Mouse (Mus musculus) limb, embryonic 12.5 days (tissue): ENCODE results near the gene Pkmyt1. TPM values are rescaled to one million over a fixed set of nuclear protein-coding genes. Genes with fewer than 3 reads are reported as not detected.

Source experiments
- ATAC-seq: fragments of 200-750 bp; cut with Nextera tagmentation; 2 replicates; pipeline ENCODE4 v1.8.0; 2017; ENCODE audit warnings: low read depth, moderate TSS enrichment; ENCODE audit not compliant: insufficient number of reproducible peaks, insufficient read depth, low FRiP score, low TSS enrichment
- H3K27ac ChIP-seq: fragments of 300-500 bp; sonication (generic); 2 replicates; pipeline ENCODE4 v1.5.1; 2016; ENCODE audit warnings: mild to moderate bottlenecking, moderate library complexity
- H3K27me3 ChIP-seq: fragments of 300-500 bp; sonication (generic); 2 replicates; pipeline ENCODE4 v1.6.1; 2016; ENCODE audit warnings: mild to moderate bottlenecking, moderate library complexity
- H3K36me3 ChIP-seq: fragments of 300-500 bp; sonication (generic); 2 replicates; pipeline ENCODE4 v1.6.1; 2016; ENCODE audit warnings: mild to moderate bottlenecking, moderate library complexity
- H3K4me1 ChIP-seq: fragments of 300-500 bp; sonication (generic); replicated peaks from 2 replicates; pipeline ENCODE4 v1.6.1; 2016
- H3K4me2 ChIP-seq: fragments of 300-500 bp; sonication (generic); 2 replicates; pipeline ENCODE4 v1.6.1; 2016; ENCODE audit warnings: mild to moderate bottlenecking, moderate library complexity
- H3K4me3 ChIP-seq: fragments of 300-500 bp; sonication (generic); replicated peaks from 2 replicates; pipeline ENCODE4 v1.5.1; 2016; ENCODE audit warnings: mild to moderate bottlenecking
- H3K9ac ChIP-seq: fragments of 300-500 bp; sonication (generic); replicated peaks from 2 replicates; pipeline ENCODE4 v1.6.1; 2016; ENCODE audit warnings: mild to moderate bottlenecking, moderate library complexity
- H3K9me3 ChIP-seq: fragments of 300-500 bp; sonication (generic); 2 replicates; pipeline ENCODE4 v1.6.1; 2016; ENCODE audit warnings: mild to moderate bottlenecking, moderate library complexity
- WGBS: fragments of 180-500 bp; shearing (Covaris S2); methylation state at CpG from one replicate; pipeline ENCODE4 v1.1.7; 2016; 5-methylcytosine and 5-hydroxymethylcytosine counted together
- polyA plus RNA-seq: library from polyadenylated mRNA; unstranded; fragments of >200 nt; fragmentation: Nextera tagmentation; extraction: Ambion mirVana; gene quantifications from 2 replicates; pipeline ENCODE4 v1.2.1, GENCODE M21; 2016

Gene Pkmyt1
- polyA plus RNA-seq, 1 experiment from 2014 or later: 49.1 TPM

GRCm38 (mm10) chr17:23741359-23742209, 15.4 kb downstream of the Pkmyt1 start:
- no peaks in the 10 kb centered on the region for H3K9me3 ChIP-seq
- H3K4me2 ChIP-seq: peak overlapping the region; percentile 68
- no peak overlapping the region for H3K9ac ChIP-seq
- H3K27ac ChIP-seq: no peak overlapping the region
- H3K4me3 ChIP-seq: peak overlapping the region; percentile 30
- peaks cover 98% of the 10 kb centered on the region for H3K27me3 ChIP-seq
- peaks cover 45% of the 10 kb centered on the region for H3K4me1 ChIP-seq
- no peak for ATAC-seq
- 45% methylated on average over 38 of the region's 38 CpGs for WGBS
- H3K36me3 ChIP-seq: peaks cover under 1% of the 10 kb centered on the region; the same call in 1 of the 2 replicates

- peaks cover 49% of the 10 kb centered on the region for H3K4me1 ChIP-seq
- no peak overlapping the region for H3K27ac ChIP-seq
- peaks cover 99% of the 10 kb centered on the region for H3K27me3 ChIP-seq
- peak overlapping the region; percentile 34; the same call in 1 of the 2 replicates for H3K9ac ChIP-seq
- H3K36me3 ChIP-seq: no peaks in the 10 kb centered on the region
- no peaks in the 10 kb centered on the region for H3K9me3 ChIP-seq
- H3K4me3 ChIP-seq: peak overlapping the region; percentile 30
- 9% methylated on average over 44 of the region's 44 CpGs for WGBS
- ATAC-seq: no peak
- peak overlapping the region; percentile 68 for H3K4me2 ChIP-seq
Observed at GRCm38 (mm10) chr17:23742210-23742793, 16.2 kb downstream of the Pkmyt1 start.

- no peak overlapping the region; the same call in 1 of the 2 replicates for H3K9ac ChIP-seq
- peak overlapping the region; percentile 68 for H3K4me2 ChIP-seq
- peaks cover 99% of the 10 kb centered on the region for H3K27me3 ChIP-seq
- peak overlapping the region; percentile 30; the same call in 1 of the 2 replicates for H3K4me3 ChIP-seq
- H3K27ac ChIP-seq: no peak overlapping the region
- no peaks in the 10 kb centered on the region for H3K9me3 ChIP-seq
- no peak for ATAC-seq
- WGBS: 64% methylated on average over 12 of the region's 12 CpGs
- H3K4me1 ChIP-seq: peaks cover 49% of the 10 kb centered on the region
- no peaks in the 10 kb centered on the region for H3K36me3 ChIP-seq
Observed at GRCm38 (mm10) chr17:23742941-23743340, 16.8 kb downstream of the Pkmyt1 start.

- Histone ChIP-seq H3K36me3 (no peaks in the 10 kb centered on the region), H3K9ac (0 out of 2 replicates have a peak overlapping the region, but pooled peaks have one; percentile 19), H3K27ac (no peak overlapping the region), H3K4me1 (peaks cover 48% of the 10 kb centered on the region), H3K9me3 (no peaks in the 10 kb centered on the region), H3K27me3 (peaks cover 96% of the 10 kb centered on the region), H3K4me3 (peak overlapping the region; percentile 35), H3K4me2 (peak overlapping the region; percentile 68)
- WGBS: 18% methylated on average over 8 of the region's 8 CpGs
- no peak for ATAC-seq
Observed at GRCm38 (mm10) chr17:23744076-23744475, 17.9 kb downstream of the Pkmyt1 start.

- Histone ChIP-seq H3K27ac (no peak overlapping the region), H3K9me3 (no peaks in the 10 kb centered on the region), H3K4me3 (peak overlapping the region; percentile 35), H3K4me2 (peak overlapping the region; percentile 68), H3K4me1 (peaks cover 47% of the 10 kb centered on the region), H3K27me3 (peaks cover 91% of the 10 kb centered on the region), H3K9ac (peak overlapping the region; percentile 19; the same call in 1 of the 2 replicates), H3K36me3 (no peaks in the 10 kb centered on the region)
- no peak for ATAC-seq
- WGBS: 4% methylated on average over 14 of the region's 14 CpGs
Observed at GRCm38 (mm10) chr17:23744651-23745050, 18.5 kb downstream of the Pkmyt1 start.

GRCm38 (mm10) chr17:23745301-23746251, 19.4 kb downstream of the Pkmyt1 start, which contains the start of gene Kremen2:
Gene Kremen2, minus strand, starts transcription at chr17:23745833.
- no peak within 1 kb of the TSS for H3K27ac ChIP-seq
- H3K27me3 ChIP-seq: peaks cover 82% of the 10 kb centered on the region
- peak within 1 kb of the TSS; percentile 35 for H3K4me3 ChIP-seq
- under 1% methylated on average over 43 of the region's 45 CpGs for WGBS
- H3K36me3 ChIP-seq: peaks cover under 1% of the 10 kb centered on the region; the same call in 1 of the 2 replicates
- H3K4me2 ChIP-seq: peak within 1 kb of the TSS; percentile 68
- no peak for ATAC-seq
- no peaks in the 10 kb centered on the region for H3K9me3 ChIP-seq
- peaks cover 41% of the 10 kb centered on the region for H3K4me1 ChIP-seq
- H3K9ac ChIP-seq: peak within 1 kb of the TSS; percentile 47

- H3K27ac ChIP-seq: no peak overlapping the region
- no peaks in the 10 kb centered on the region for H3K9me3 ChIP-seq
- H3K36me3 ChIP-seq: peaks cover 8% of the 10 kb centered on the region
- 2% methylated on average over 12 of the region's 12 CpGs for WGBS
- no peak for ATAC-seq
- H3K4me2 ChIP-seq: peak overlapping the region; percentile 68
- H3K9ac ChIP-seq: no peak overlapping the region
- peak overlapping the region; percentile 35 for H3K4me3 ChIP-seq
- H3K27me3 ChIP-seq: peaks cover 75% of the 10 kb centered on the region
- H3K4me1 ChIP-seq: peaks cover 37% of the 10 kb centered on the region
Observed at GRCm38 (mm10) chr17:23746311-23746710, 20.2 kb downstream of the Pkmyt1 start.

GRCm38 (mm10) chr17:23746767-23747166, 20.6 kb downstream of the Pkmyt1 start:
- 81% methylated on average over 3 of the region's 3 CpGs for WGBS
- peaks cover 70% of the 10 kb centered on the region for H3K27me3 ChIP-seq
- no peak overlapping the region for H3K27ac ChIP-seq
- H3K9ac ChIP-seq: no peak overlapping the region
- no peak overlapping the region for H3K4me2 ChIP-seq
- H3K4me1 ChIP-seq: peaks cover 37% of the 10 kb centered on the region
- H3K36me3 ChIP-seq: peaks cover 12% of the 10 kb centered on the region
- no peak overlapping the region for H3K4me3 ChIP-seq
- H3K9me3 ChIP-seq: no peaks in the 10 kb centered on the region
- no peak for ATAC-seq

- Histone ChIP-seq H3K9ac (no peak overlapping the region), H3K9me3 (no peaks in the 10 kb centered on the region), H3K27me3 (peaks cover 63% of the 10 kb centered on the region), H3K4me2 (no peak overlapping the region), H3K4me1 (peaks cover 33% of the 10 kb centered on the region), H3K27ac (no peak overlapping the region), H3K4me3 (no peak overlapping the region), H3K36me3 (peaks cover 20% of the 10 kb centered on the region)
- WGBS: 83% methylated on average over 3 of the region's 3 CpGs
- ATAC-seq: no peak
Observed at GRCm38 (mm10) chr17:23747471-23747870, 21.3 kb downstream of the Pkmyt1 start.

- H3K27ac ChIP-seq: no peak overlapping the region
- H3K36me3 ChIP-seq: peaks cover 25% of the 10 kb centered on the region
- peaks cover 58% of the 10 kb centered on the region for H3K27me3 ChIP-seq
- no peak for ATAC-seq
- H3K4me3 ChIP-seq: no peak overlapping the region
- H3K9me3 ChIP-seq: no peaks in the 10 kb centered on the region
- no peak overlapping the region for H3K4me2 ChIP-seq
- H3K9ac ChIP-seq: no peak overlapping the region
- H3K4me1 ChIP-seq: peaks cover 32% of the 10 kb centered on the region
- WGBS: 21% methylated on average over 6 of the region's 6 CpGs
Observed at GRCm38 (mm10) chr17:23748026-23748425, 21.9 kb downstream of the Pkmyt1 start.
